Mouse (Mus musculus) kidney, embryonic 15.5 days (tissue): ENCODE data around the gene Tmem184a. TPM values are rescaled to one million over a fixed set of nuclear protein-coding genes. Genes with fewer than 3 reads are reported as not detected.

Experiments
- ATAC-seq: fragments of 200-750 bp; cut with Nextera tagmentation; replicated peaks from 2 replicates; pipeline ENCODE4 v1.8.0; 2017; ENCODE audit warnings: moderate TSS enrichment; ENCODE audit not compliant: low FRiP score
- H3K27ac ChIP-seq: fragments of 300-500 bp; sonication (generic); 2 replicates; pipeline ENCODE4 v1.5.1; 2015; ENCODE audit warnings: mild to moderate bottlenecking, inconsistent platforms
- H3K27me3 ChIP-seq: fragments of 300-500 bp; sonication (generic); 2 replicates; pipeline ENCODE4 v1.6.1; 2015; ENCODE audit warnings: inconsistent platforms
- H3K36me3 ChIP-seq: fragments of 300-500 bp; sonication (generic); 2 replicates; pipeline ENCODE4 v1.6.1; 2015; ENCODE audit warnings: inconsistent platforms
- H3K4me1 ChIP-seq: fragments of 300-500 bp; sonication (generic); 2 replicates; pipeline ENCODE4 v1.6.1; 2015; ENCODE audit warnings: inconsistent platforms
- H3K4me2 ChIP-seq: fragments of 300-500 bp; sonication (generic); 2 replicates; pipeline ENCODE4 v1.6.1; 2015; ENCODE audit warnings: moderate library complexity, mild to moderate bottlenecking, inconsistent platforms
- H3K4me3 ChIP-seq: fragments of 300-500 bp; sonication (generic); replicated peaks from 2 replicates; pipeline ENCODE4 v1.5.1; 2015; ENCODE audit warnings: mild to moderate bottlenecking, inconsistent platforms
- H3K9ac ChIP-seq: fragments of 300-500 bp; sonication (generic); 2 replicates; pipeline ENCODE4 v1.6.1; 2015; ENCODE audit warnings: mild to moderate bottlenecking, inconsistent platforms
- H3K9me3 ChIP-seq: fragments of 300-500 bp; sonication (generic); replicated peaks from 2 replicates; pipeline ENCODE4 v1.6.1; 2016; ENCODE audit warnings: inconsistent platforms
- WGBS: fragments of 180-500 bp; shearing (Covaris S2); methylation state at CpG from one replicate; pipeline ENCODE4 v1.1.7; 2015; ENCODE audit warnings: mixed read lengths; 5-methylcytosine and 5-hydroxymethylcytosine counted together
- polyA plus RNA-seq: library from polyadenylated mRNA; unstranded; fragments of >200 nt; fragmentation: Nextera tagmentation; extraction: Ambion mirVana; gene quantifications from 2 replicates; pipeline ENCODE4 v1.2.1, GENCODE M21; 2015

Gene Tmem184a
- polyA plus RNA-seq, 1 experiment from 2014 or later: 5.8 TPM

DNA sequence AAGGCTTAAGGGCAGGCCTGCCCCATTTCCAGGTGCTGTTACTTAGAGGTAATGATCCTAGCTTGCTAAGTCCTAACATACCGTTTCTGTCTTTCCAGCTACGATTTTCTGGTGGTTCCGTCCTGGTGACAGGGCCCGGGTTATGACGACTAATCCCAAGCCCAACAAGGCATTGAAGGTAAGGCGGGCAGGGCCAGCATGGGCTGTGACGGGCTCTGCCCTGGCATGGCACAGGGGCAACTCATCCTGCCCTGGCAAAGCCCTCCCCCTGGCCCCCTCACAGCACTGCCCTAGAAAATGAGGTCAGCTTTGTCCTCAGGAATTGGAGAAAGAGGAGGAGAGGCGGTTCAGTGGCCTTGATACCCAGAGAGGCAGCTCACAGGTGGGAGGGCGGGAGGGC lies 20.7 kb downstream of the Tmem184a start:
- no peak overlapping the region for H3K27ac ChIP-seq
- H3K9ac ChIP-seq: no peak overlapping the region
- peaks cover 50% of the 10 kb centered on the region for H3K4me1 ChIP-seq
- ATAC-seq: no peak
- peaks cover 22% of the 10 kb centered on the region for H3K36me3 ChIP-seq
- WGBS: 91% methylated on average over 9 of the region's 9 CpGs
- H3K4me3 ChIP-seq: no peak overlapping the region
- H3K27me3 ChIP-seq: no peaks in the 10 kb centered on the region
- no peak overlapping the region for H3K4me2 ChIP-seq
- no peaks in the 10 kb centered on the region for H3K9me3 ChIP-seq

DNA sequence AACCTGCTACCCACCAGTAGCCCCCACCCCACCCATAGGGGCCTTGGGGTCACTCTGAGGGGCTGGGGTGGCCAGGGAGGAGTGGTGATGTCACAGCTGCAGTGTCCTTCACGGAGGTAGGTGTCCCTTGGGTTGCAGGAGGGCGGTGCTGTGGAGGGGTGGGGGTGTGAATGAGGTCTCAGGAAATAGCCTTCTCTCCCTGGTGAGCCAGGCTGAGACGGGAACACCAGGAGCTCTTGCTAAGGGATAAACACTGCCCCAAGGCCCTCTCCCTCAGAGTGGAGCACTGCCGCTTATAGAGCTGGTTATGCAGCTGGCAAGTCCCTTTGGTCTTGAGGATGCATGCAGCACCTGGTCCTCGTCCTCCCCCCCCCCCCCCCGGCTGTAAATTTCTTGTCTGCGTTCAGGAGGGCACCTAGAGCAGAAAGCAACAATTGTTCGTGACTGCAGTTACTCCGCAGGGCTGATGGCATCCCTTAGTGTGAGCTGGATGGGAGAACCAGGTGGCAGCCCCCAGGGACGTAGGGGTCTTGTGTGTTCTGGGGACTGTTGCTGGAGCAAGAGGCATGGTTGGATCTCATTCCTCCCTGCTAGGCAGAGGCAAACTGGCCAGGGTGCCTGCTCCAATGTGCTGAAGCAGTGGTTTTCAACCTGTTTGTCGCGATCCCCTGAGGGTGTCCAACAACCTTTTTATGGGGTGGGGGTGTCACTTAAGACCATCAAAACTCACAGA lies 21.4 kb downstream of the Tmem184a start:
- no peaks in the 10 kb centered on the region for H3K27me3 ChIP-seq
- H3K4me3 ChIP-seq: no peak overlapping the region
- H3K9ac ChIP-seq: no peak overlapping the region
- 0 out of 2 replicates have a peak, but pooled peaks have one; percentile 7 for ATAC-seq
- H3K9me3 ChIP-seq: no peaks in the 10 kb centered on the region
- H3K27ac ChIP-seq: peak overlapping the region; percentile 63
- peaks cover 22% of the 10 kb centered on the region for H3K36me3 ChIP-seq
- peaks cover 50% of the 10 kb centered on the region for H3K4me1 ChIP-seq
- 50% methylated on average over 12 of the region's 12 CpGs for WGBS
- H3K4me2 ChIP-seq: peak overlapping the region; percentile 32; the same call in 1 of the 2 replicates

DNA sequence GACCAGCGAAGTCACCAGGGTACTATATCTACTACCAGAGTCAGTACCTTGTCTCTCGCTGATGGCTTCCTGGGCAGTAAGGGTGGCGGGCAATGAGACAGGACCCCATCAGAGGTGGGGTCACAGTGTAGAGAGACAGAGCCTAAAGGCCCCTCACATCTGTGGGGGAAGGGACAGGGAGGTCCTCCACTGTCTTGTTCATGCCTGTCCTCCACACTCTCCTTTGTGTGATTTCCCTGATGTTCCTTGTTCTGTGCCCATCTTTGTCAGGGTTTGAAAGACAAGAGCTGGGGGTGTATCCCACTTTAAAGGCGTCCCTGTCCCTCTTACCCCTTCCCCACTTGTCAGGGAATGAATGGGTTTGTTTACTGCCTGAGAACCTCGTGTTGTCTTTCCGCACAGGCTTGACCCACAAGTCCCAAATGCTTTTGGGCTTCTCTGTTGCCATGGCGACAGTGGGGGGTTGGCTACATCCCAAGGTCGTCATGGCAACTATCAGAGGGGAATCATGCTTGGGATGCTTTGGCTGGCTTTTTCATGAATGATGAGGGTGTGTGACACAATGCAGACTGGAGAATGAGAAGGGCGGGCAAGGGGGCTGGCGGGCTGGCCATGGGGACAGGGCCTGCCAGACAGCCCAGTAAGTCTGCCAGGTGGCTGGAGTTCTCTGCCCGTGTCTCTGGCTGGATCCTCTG lies 22.1 kb downstream of the Tmem184a start:
- peak overlapping the region; percentile 83 for H3K27ac ChIP-seq
- ATAC-seq: peak; percentile 35; the same call in 1 of the 2 replicates
- H3K9ac ChIP-seq: no peak overlapping the region
- peak overlapping the region; percentile 50 for H3K4me2 ChIP-seq
- peaks cover 22% of the 10 kb centered on the region for H3K36me3 ChIP-seq
- peaks cover 55% of the 10 kb centered on the region for H3K4me1 ChIP-seq
- no peaks in the 10 kb centered on the region for H3K27me3 ChIP-seq
- H3K4me3 ChIP-seq: no peak overlapping the region
- H3K9me3 ChIP-seq: no peaks in the 10 kb centered on the region
- 41% methylated on average over 11 of the region's 11 CpGs for WGBS

DNA sequence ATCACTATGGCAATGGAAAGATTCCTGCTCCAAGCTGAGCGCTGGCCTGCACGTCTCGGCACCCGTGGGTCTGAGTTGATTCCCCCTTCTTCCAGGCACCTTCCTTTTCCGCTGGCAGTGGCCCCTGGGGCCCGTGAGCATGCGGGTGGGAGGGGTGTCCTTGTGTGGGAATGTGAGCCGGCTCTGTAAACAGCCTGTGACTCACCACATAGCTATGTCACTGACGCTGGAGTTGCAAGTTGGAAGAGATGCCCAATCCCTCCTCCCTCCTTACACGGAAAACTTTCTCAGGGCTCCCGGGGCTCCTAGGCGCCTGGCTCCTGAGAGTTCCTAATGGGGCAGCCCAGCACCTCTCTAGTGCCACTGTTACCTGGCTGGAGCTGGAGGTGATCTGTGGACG lies 22.8 kb downstream of the Tmem184a start:
- WGBS: 12% methylated on average over 13 of the region's 13 CpGs
- Histone ChIP-seq H3K9ac (0 out of 2 replicates have a peak overlapping the region, but pooled peaks have one; percentile 1), H3K4me2 (peak overlapping the region; percentile 50), H3K27ac (peak overlapping the region; percentile 83), H3K27me3 (no peaks in the 10 kb centered on the region), H3K36me3 (peaks cover 22% of the 10 kb centered on the region), H3K4me3 (no peak overlapping the region), H3K9me3 (no peaks in the 10 kb centered on the region), H3K4me1 (peaks cover 63% of the 10 kb centered on the region)
- peak; percentile 65 for ATAC-seq

DNA sequence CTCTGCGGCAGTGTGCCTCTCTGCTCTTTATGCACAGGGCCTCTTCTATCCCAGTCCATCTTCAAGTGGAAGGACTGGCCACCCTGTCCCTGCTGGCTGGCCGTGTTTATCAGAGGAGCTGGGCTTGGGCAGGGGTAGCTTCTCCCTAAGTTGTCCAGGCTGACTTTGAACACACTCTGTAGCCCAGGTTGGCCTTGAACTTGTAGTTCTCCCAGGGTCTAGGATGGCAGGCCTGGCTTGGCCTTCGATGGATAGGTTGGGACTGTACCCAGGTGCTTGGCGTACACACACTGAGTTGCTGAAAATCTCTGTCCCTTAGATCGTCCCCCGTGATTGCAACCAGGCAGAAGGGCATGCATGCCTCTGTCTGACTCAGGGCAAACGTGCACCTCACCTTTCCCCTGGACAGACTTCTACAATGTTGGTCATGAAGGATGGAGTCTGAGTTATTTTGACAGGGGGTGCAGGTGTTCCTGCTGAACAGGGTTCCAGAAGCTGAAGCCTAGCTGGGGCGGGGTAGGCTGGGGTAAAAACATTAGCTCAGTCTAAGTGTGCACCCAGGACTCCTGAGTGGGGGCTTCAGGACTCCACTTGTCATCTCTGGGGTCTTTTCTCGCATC lies 23.6 kb downstream of the Tmem184a start:
- H3K4me2 ChIP-seq: peak overlapping the region; percentile 50; the same call in 1 of the 2 replicates
- H3K9ac ChIP-seq: no peak overlapping the region
- peaks cover 67% of the 10 kb centered on the region for H3K4me1 ChIP-seq
- H3K36me3 ChIP-seq: peaks cover 18% of the 10 kb centered on the region
- H3K27ac ChIP-seq: no peak overlapping the region
- 75% methylated on average over 9 of the region's 9 CpGs for WGBS
- no peaks in the 10 kb centered on the region for H3K9me3 ChIP-seq
- ATAC-seq: no peak
- no peak overlapping the region for H3K4me3 ChIP-seq
- no peaks in the 10 kb centered on the region for H3K27me3 ChIP-seq

DNA sequence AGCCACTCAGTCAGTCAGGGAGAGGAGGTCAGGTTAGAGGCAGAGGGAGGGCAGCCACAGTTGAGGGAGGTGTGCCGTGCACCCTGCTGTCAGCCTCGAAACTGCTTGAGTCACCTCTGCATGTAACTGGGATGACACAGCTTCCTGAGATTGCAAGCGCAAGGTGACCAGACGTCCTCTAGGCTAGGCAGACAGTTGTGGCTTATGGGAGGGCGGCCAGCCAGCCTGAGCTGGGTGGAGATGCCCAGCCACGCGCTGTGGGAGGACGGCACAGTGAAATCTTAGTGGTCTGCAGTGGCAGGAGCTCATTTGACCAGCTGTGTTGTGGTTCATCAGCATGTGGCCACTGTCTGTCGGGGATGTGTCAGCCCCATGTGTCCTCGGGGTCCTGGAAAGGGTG lies 24.8 kb downstream of the Tmem184a start:
- no peak overlapping the region for H3K4me3 ChIP-seq
- H3K36me3 ChIP-seq: peaks cover 6% of the 10 kb centered on the region
- WGBS: 60% methylated on average over 10 of the region's 10 CpGs
- no peak overlapping the region for H3K27ac ChIP-seq
- H3K27me3 ChIP-seq: no peaks in the 10 kb centered on the region
- no peak overlapping the region for H3K4me2 ChIP-seq
- no peak for ATAC-seq
- H3K9me3 ChIP-seq: no peaks in the 10 kb centered on the region
- peaks cover 70% of the 10 kb centered on the region for H3K4me1 ChIP-seq
- H3K9ac ChIP-seq: no peak overlapping the region

DNA sequence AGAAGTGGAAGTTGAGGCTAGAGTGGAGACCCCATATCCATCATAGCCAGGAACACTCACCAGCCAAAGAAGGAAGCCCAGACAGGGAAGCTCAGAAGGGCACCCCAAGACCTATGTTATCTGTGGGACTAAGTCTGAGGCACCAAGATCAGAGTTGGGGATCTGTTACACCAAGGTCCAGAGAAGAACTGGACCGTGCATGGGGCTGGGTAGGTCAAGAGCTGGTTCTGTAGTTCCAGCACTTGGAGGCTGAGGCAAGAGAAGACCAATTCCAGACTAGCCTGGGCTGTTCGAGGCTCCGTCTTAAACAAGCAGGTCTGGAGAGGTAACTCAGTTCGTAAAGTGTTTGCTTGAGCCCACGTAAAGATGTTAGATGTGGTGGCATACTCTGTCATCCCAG lies 25.6 kb downstream of the Tmem184a start:
- Histone ChIP-seq H3K4me1 (peaks cover 70% of the 10 kb centered on the region), H3K4me3 (no peak overlapping the region), H3K27me3 (no peaks in the 10 kb centered on the region), H3K4me2 (peak overlapping the region; percentile 100; the same call in 1 of the 2 replicates), H3K9me3 (no peaks in the 10 kb centered on the region), H3K36me3 (no peaks in the 10 kb centered on the region), H3K9ac (no peak overlapping the region), H3K27ac (no peak overlapping the region)
- ATAC-seq: no peak
- 89% methylated on average over 5 of the region's 5 CpGs for WGBS

DNA sequence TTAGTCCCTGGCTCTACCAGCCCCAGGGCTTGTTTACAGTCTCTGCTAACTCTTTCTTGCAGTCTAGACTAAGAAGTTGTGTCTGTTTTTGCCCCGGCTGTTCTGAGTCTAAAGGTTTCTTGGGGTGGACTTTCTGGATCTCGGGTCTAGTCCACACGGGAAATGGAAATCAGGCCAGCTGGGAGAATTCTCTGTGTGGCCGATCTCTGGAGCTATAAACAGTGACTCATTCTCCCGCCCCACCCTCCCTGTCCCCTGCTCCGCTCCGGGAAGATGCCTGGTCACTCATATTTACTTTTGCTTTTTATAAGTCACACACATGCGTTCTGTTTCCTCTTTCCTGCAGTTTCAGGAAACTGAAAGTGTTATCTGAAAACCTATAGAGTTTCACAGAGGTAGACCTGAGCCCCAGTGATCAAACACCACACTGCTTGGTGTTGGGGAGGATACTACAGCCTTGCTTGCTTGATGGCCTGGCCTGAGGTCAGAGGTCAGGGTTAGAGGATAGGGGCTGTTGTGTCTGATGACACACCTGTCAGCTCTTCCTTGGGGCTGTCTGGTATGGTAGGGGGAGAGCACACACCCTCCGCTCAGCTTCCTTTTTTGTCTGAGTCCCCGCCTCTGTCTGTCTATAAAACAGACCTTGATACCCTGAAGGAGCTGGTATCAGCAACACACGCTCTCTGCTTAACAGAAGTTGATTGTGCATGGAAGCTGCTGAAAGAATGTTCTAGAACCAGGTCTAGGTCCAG lies 26.2 kb downstream of the Tmem184a start:
- 37% methylated on average over 11 of the region's 11 CpGs for WGBS
- Histone ChIP-seq H3K4me1 (peaks cover 68% of the 10 kb centered on the region), H3K4me3 (peak overlapping the region; percentile 86; the same call in 1 of the 2 replicates), H3K9me3 (no peaks in the 10 kb centered on the region), H3K9ac (peak overlapping the region; percentile 21; the same call in 1 of the 2 replicates), H3K36me3 (no peaks in the 10 kb centered on the region), H3K4me2 (peak overlapping the region; percentile 100), H3K27me3 (no peaks in the 10 kb centered on the region), H3K27ac (peak overlapping the region; percentile 42)
- ATAC-seq: no peak

DNA sequence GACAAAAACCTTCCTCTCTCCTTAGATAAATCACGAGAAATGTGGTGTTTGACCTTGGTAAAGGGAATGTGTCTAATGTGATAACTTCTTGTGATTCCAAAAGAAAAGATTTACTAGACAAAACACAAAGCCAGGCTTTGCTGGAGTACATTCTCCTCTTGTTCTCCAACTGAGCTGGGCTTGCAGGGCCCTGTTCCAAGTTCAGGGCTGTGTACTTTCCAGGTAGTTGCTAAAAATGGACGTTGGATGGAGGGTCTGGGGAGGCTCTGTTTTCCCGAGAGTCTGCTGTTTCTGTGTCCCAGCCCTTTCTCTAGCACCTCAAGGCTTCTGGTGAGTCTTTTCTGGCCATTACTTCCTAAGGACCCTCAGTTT lies 26.8 kb downstream of the Tmem184a start:
- no peaks in the 10 kb centered on the region for H3K9me3 ChIP-seq
- peaks cover 62% of the 10 kb centered on the region for H3K4me1 ChIP-seq
- peak overlapping the region; percentile 21; the same call in 1 of the 2 replicates for H3K9ac ChIP-seq
- ATAC-seq: no peak
- H3K4me3 ChIP-seq: peak overlapping the region; percentile 86; the same call in 1 of the 2 replicates
- H3K27me3 ChIP-seq: no peaks in the 10 kb centered on the region
- H3K27ac ChIP-seq: peak overlapping the region; percentile 42
- 49% methylated on average over 3 of the region's 3 CpGs for WGBS
- H3K4me2 ChIP-seq: peak overlapping the region; percentile 100
- H3K36me3 ChIP-seq: no peaks in the 10 kb centered on the region

DNA sequence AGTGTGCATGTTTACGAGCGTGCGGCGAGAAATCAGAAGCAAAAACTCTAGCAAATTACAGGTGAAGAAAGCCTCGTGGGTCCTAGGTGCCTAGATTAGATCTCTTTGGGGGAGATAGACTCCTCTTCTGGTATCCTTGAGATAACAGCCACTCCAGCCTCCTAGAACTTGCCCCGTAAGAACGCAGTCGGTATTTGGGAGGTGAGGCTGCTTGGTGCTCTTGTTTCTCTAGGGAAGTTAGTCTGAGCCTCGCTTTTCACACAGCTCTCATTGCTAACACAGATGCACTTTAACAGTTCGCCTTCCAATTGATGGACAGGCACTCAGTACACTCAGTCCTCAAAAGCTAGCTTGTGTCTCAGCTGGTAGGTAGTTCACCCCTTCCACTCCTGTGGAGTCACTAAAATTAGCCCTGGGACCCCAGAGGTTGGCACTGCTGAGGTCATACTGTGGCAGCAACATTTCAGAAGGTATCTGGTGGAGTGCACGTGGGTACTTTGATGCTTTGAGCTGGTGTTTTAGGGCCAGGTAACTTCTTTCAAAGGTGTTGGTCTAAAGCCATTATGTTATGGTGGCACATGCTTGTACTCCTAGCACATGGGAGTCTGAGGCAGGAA lies 27.4 kb downstream of the Tmem184a start:
- Histone ChIP-seq H3K36me3 (no peaks in the 10 kb centered on the region), H3K9me3 (no peaks in the 10 kb centered on the region), H3K4me1 (peaks cover 55% of the 10 kb centered on the region), H3K27ac (0 out of 2 replicates have a peak overlapping the region, but pooled peaks have one; percentile 42), H3K4me3 (peak overlapping the region; percentile 86), H3K27me3 (no peaks in the 10 kb centered on the region), H3K9ac (peak overlapping the region; percentile 72), H3K4me2 (peak overlapping the region; percentile 100)
- ATAC-seq: no peak
- WGBS: 16% methylated on average over 11 of the region's 11 CpGs
